Mouse (Mus musculus) cortical plate, adult 2 months (tissue): ENCODE data around the gene Emc9.

ENCODE experiments used
- CTCF ChIP-seq: fragments of 200-500 bp; IDR thresholded peaks from 2 replicates; pipeline ENCODE4 v1.5.1; 2011; ENCODE audit warnings: mild to moderate bottlenecking, control low read depth, low read length; ENCODE audit not compliant: insufficient read depth; ENCODE audit errors: extremely low read depth
- POLR2A ChIP-seq: fragments of 200-500 bp; IDR thresholded peaks from 2 replicates; pipeline ENCODE4 v1.6.1; 2011; ENCODE audit warnings: mild to moderate bottlenecking, low read length, control low read depth; ENCODE audit not compliant: insufficient read depth; ENCODE audit errors: extremely low read depth

GRCm38 (mm10) chr14:55578668-55579269, 6.3 kb downstream of the Emc9 start:
- TF ChIP-seq CTCF (no peak), POLR2A (no peak)
